Mouse (Mus musculus) macrophage (primary cell): ENCODE results near the gene Lrp8. TPM values are rescaled to one million over a fixed set of nuclear protein-coding genes. Genes with fewer than 3 reads are reported as not detected.

Source experiments
- H3K27ac ChIP-seq: fragments of 350-480 bp; formaldehyde crosslinking; 2 replicates; pipeline ENCODE4 v1.9.0; 2021
- H3K36me3 ChIP-seq: fragments of 350-480 bp; formaldehyde crosslinking; 2 replicates; pipeline ENCODE4 v1.9.0; 2021; ENCODE audit errors: inconsistent target
- H3K4me3 ChIP-seq: fragments of 350-480 bp; formaldehyde crosslinking; 2 replicates; pipeline ENCODE4 v1.9.0; 2021; ENCODE audit errors: inconsistent target
- H3K79me2 ChIP-seq: fragments of 350-480 bp; formaldehyde crosslinking; 2 replicates; pipeline ENCODE4 v1.9.0; 2021; ENCODE audit errors: inconsistent target
- WGBS: methylation state at CpG from one replicate; pipeline ENCODE4 v1.1.7; 2026; ENCODE audit warnings: inconsistent platforms; ENCODE audit not compliant: missing documents; 5-methylcytosine and 5-hydroxymethylcytosine counted together
- polyA plus RNA-seq: library from polyadenylated mRNA; stranded (reverse); fragments of 250-400 nt; gene quantifications from 3 replicates; pipeline ENCODE4 v1.2.4, GENCODE M21; 2018; ENCODE audit warnings: inconsistent platforms

The Lrp8 gene
- polyA plus RNA-seq, 1 experiment from 2014 or later = 1.6 TPM

GRCm38 (mm10) chr4:107892663-107893062, 90.6 kb downstream of the Lrp8 start:
- Histone ChIP-seq H3K27ac (no peak overlapping the region), H3K79me2 (no peaks in the 10 kb centered on the region), H3K4me3 (no peak overlapping the region), H3K36me3 (peaks cover 27% of the 10 kb centered on the region)
- WGBS = 92% methylated on average over 2 of the region's 2 CpGs

- Histone ChIP-seq H3K36me3 (peaks cover 34% of the 10 kb centered on the region), H3K27ac (no peak overlapping the region), H3K4me3 (no peak overlapping the region), H3K79me2 (no peaks in the 10 kb centered on the region)
- 90% methylated on average over 5 of the region's 5 CpGs for WGBS
These were observed 97.3 kb downstream of the Lrp8 start for GRCm38 (mm10) chr4:107899211-107899927.

- no peak overlapping the region for H3K27ac ChIP-seq
- peaks cover 29% of the 10 kb centered on the region for H3K36me3 ChIP-seq
- 94% methylated on average over 3 of the region's 3 CpGs for WGBS
- H3K4me3 ChIP-seq = no peak overlapping the region
- no peaks in the 10 kb centered on the region for H3K79me2 ChIP-seq
These were observed 98.1 kb downstream of the Lrp8 start for GRCm38 (mm10) chr4:107900206-107900605.

- no peak overlapping the region for H3K4me3 ChIP-seq
These were observed 102.2 kb downstream of the Lrp8 start for GRCm38 (mm10) chr4:107904252-107904651.

GRCm38 (mm10) chr4:107906561-107906960, 104.5 kb downstream of the Lrp8 start:
- 78% methylated on average over 9 of the region's 9 CpGs for WGBS
- no peak overlapping the region for H3K27ac ChIP-seq
- H3K36me3 ChIP-seq = peaks cover 44% of the 10 kb centered on the region
- no peaks in the 10 kb centered on the region for H3K79me2 ChIP-seq
- H3K4me3 ChIP-seq = no peak overlapping the region

More at GRCm38 (mm10) chr4:107904252-107904651, 102.2 kb downstream of the Lrp8 start:
- 83% methylated on average over 10 of the region's 10 CpGs for WGBS
- H3K27ac ChIP-seq = no peak overlapping the region
- no peaks in the 10 kb centered on the region for H3K79me2 ChIP-seq
- peaks cover 29% of the 10 kb centered on the region for H3K36me3 ChIP-seq

GRCm38 (mm10) chr4:107910020-107910419, 108.0 kb downstream of the Lrp8 start:
- Histone ChIP-seq H3K4me3 (no peak overlapping the region), H3K27ac (no peak overlapping the region), H3K36me3 (peaks cover 54% of the 10 kb centered on the region), H3K79me2 (no peaks in the 10 kb centered on the region)
- 95% methylated on average over 4 of the region's 4 CpGs for WGBS

- peaks cover 6% of the 10 kb centered on the region; the same call in 1 of the 2 replicates for H3K79me2 ChIP-seq
- H3K27ac ChIP-seq = no peak overlapping the region
- H3K36me3 ChIP-seq = no peaks in the 10 kb centered on the region
- no peak overlapping the region for H3K4me3 ChIP-seq
- 87% methylated on average over 2 of the region's 2 CpGs for WGBS
These were observed 118.3 kb downstream of the Lrp8 start for GRCm38 (mm10) chr4:107920336-107920735.

GRCm38 (mm10) chr4:107921152-107921695, 119.2 kb downstream of the Lrp8 start:
- peaks cover 6% of the 10 kb centered on the region; the same call in 1 of the 2 replicates for H3K79me2 ChIP-seq
- no peak overlapping the region for H3K4me3 ChIP-seq
- no peak overlapping the region for H3K27ac ChIP-seq
- H3K36me3 ChIP-seq = no peaks in the 10 kb centered on the region
- WGBS = 72% methylated on average over 8 of the region's 8 CpGs

GRCm38 (mm10) chr4:107921952-107922351, 119.9 kb downstream of the Lrp8 start:
- Histone ChIP-seq H3K36me3 (no peaks in the 10 kb centered on the region), H3K79me2 (peaks cover 6% of the 10 kb centered on the region; the same call in 1 of the 2 replicates), H3K4me3 (no peak overlapping the region), H3K27ac (no peak overlapping the region)
- WGBS = 61% methylated on average over 4 of the region's 4 CpGs

- H3K79me2 ChIP-seq = peaks cover 6% of the 10 kb centered on the region; the same call in 1 of the 2 replicates
- no peaks in the 10 kb centered on the region for H3K36me3 ChIP-seq
- 1% methylated on average over 38 of the region's 38 CpGs for whole genome bisulfite sequencing
- H3K27ac ChIP-seq = peak within 1 kb of the TSS; percentile 22; the same call in 1 of the 2 replicates
- H3K4me3 ChIP-seq = peak within 1 kb of the TSS; percentile 79
These were observed 121.2 kb downstream of the Lrp8 start, which contains the start of gene Cpt2 for GRCm38 (mm10) chr4:107923145-107923802. Gene Cpt2, minus strand, starts transcription at chr4:107923610.

GRCm38 (mm10) chr4:107923803-107924194, 121.7 kb downstream of the Lrp8 start:
- H3K36me3 ChIP-seq = no peaks in the 10 kb centered on the region
- H3K79me2 ChIP-seq = peaks cover 6% of the 10 kb centered on the region; the same call in 1 of the 2 replicates
- H3K4me3 ChIP-seq = peak overlapping the region; percentile 79; the same call in 1 of the 2 replicates
- WGBS = 13% methylated on average over 3 of the region's 7 CpGs
- H3K27ac ChIP-seq = no peak overlapping the region

Other genes starting within 250 kb of the Lrp8 start
- gene Dmrtb1, start 118.0 kb upstream of the Lrp8 start, polyA plus RNA-seq = not detected in 3 replicates
- 65.8 to 103 TPM (median 66.1 TPM) in 3 replicates for gene Magoh, start 77.5 kb downstream of the Lrp8 start, polyA plus RNA-seq
- 29.2 to 45.4 TPM (median 33.3 TPM) in 3 replicates for gene 0610037L13Rik, start 87.6 kb downstream of the Lrp8 start, polyA plus RNA-seq
- 12.6 to 16.7 TPM (median 14.2 TPM) in 3 replicates for gene Cpt2, start 121.3 kb downstream of the Lrp8 start, polyA plus RNA-seq
- gene Slc1a7, start 166.1 kb downstream of the Lrp8 start, polyA plus RNA-seq = not detected in 3 replicates